Mouse (Mus musculus) liver, embryonic 14.5 days (tissue): ENCODE measurements around the gene Olfr945.

Experiments
- CTCF ChIP-seq: IDR thresholded peaks from 2 replicates; pipeline ENCODE4 v1.5.1; 2016; ENCODE audit warnings: antibody characterized with exemption, low read depth, control low read depth
- EP300 ChIP-seq: IDR thresholded peaks from 2 replicates; pipeline ENCODE4 v1.6.1; 2016; ENCODE audit warnings: antibody characterized with exemption, low read depth

DNA sequence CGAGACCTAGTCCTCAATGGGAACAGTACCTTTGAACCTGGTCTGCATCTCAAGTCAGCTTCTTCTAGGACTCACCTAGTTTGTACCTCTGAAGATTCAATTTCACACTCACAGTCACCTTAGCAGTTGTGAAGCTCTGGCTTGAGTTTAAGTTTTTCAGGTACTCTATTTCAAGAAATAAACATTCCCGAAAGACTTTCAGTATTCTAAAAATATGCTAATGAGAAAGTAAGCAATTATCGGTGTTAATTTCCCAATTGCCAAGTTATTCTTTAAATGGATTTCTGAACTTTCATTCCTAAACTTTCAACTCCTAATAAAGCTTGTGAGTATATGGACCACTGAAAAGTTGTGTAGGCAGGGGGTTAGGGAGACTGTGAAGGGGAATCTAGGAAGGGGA lies at the start of gene Olfr945:
- TF ChIP-seq EP300 (no peak), CTCF (no peak)
